Mouse (Mus musculus): ENCODE measurements at regions not wholly inside any gene's neighbourhood (a gene's known extent, or its start where the extent isn't known, plus 50 kb on each side); places are given as distances from the start of the nearest gene placed in this dataset.

DNA sequence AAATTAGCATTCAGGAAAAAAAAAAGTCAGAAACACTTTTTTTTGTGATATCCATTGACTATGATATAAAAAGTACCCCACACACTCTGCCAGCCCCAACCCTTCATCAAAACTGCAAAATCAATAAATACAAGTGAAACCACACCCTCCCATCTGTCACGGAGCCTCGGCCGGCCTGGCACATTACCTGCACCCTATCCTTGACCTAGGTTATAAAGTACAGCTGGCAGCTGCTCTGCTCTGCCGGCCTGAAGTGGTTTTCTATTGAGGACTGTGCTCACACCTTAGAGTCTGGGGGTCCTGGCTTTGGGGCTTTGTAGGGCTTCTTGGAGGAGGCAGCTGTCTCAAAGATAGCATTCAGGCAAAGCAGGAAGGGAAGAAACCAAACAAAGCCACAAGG is 120.6 kb upstream of the Arglu1 start:
- H3K4me3 ChIP-seq (replicated peaks; ENCODE audit: low read length), result no peak overlapping the region
- no peaks in the 10 kb centered on the region for H3K36me3 ChIP-seq (ENCODE audit: insufficient read depth, low read length)
- TF ChIP-seq NANOG (IDR thresholded peaks at IDR 0.05; ENCODE audit: borderline replicate concordance, low read length), result no peak
- no peak for TF ChIP-seq POU5F1 (IDR thresholded peaks at IDR 0.05; ENCODE audit: borderline replicate concordance, low read length)
- no peak for TF ChIP-seq CTCF (conservative IDR thresholded peaks at IDR 0.05; ENCODE audit: low read length)
- H3K4me1 ChIP-seq (replicated peaks; ENCODE audit: low read depth, low read length), result no peaks in the 10 kb centered on the region; the same call in 1 of the 2 replicates
- H3K9me3 ChIP-seq (ENCODE audit: low read length), result peaks cover 16% of the 10 kb centered on the region
- H3K27me3 ChIP-seq (ENCODE audit: insufficient read depth, low read length), result peaks cover 7% of the 10 kb centered on the region

DNA sequence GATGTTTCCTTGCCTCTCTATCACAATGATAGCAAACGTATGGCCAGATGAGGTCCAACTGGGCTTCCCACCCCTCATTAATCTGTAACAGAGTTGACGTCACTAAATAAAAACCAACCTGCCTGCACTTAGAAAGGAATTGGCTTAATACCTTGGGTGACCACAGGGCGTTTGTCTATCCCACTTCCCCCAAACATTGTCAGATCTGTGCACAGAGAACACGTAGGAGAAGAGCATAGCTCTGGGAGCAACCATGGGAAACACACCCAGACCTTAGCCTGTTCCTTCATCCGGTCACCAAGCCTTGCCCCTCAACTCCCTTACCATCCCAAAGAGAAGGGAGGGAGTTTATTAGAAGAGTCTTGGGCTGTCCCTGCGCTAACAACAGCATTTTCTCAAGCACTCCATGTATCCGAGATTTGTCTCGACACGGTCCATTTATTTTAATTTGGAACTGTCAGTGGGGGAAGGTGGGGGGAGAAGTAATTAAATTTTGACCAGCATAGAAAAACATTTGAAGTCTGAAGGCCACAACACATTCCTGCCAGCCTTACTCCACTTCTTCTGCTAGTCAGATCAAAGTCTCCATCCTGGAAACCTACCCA is 119.6 kb upstream of the Arglu1 start:
- TF ChIP-seq NANOG (IDR thresholded peaks at IDR 0.05; ENCODE audit: borderline replicate concordance, low read length), result no peak
- TF ChIP-seq POU5F1 (IDR thresholded peaks at IDR 0.05; ENCODE audit: borderline replicate concordance, low read length), result no peak
- no peak for TF ChIP-seq CTCF (conservative IDR thresholded peaks at IDR 0.05; ENCODE audit: low read length)
- peaks cover 16% of the 10 kb centered on the region for H3K9me3 ChIP-seq (ENCODE audit: low read length)
- H3K36me3 ChIP-seq (ENCODE audit: insufficient read depth, low read length), result no peaks in the 10 kb centered on the region
- H3K4me1 ChIP-seq (replicated peaks; ENCODE audit: low read depth, low read length), result no peaks in the 10 kb centered on the region; the same call in 1 of the 2 replicates
- H3K4me3 ChIP-seq (replicated peaks; ENCODE audit: low read length), result no peak overlapping the region
- H3K27me3 ChIP-seq (ENCODE audit: insufficient read depth, low read length), result peaks cover 7% of the 10 kb centered on the region

DNA sequence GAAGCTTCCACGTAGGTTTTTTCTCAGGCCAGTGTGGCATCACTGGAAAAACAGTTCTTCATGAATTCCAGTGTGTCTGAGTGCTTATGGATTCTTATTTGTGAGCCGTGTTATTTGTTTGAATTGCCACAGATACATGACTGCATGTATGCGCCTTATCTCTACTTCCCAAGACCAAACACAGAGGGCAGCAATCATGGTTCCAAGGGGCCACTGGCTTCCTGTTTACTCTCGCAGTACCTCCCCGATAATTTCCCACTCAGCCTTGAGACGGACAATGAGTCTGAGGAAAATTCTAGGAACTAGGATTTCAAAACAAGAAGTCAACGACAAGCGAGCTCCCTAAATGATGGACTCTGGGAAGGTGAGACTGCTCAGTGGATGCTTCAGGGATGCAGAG is 119.0 kb upstream of the Arglu1 start:
- peaks cover 7% of the 10 kb centered on the region for H3K27me3 ChIP-seq (ENCODE audit: insufficient read depth, low read length)
- TF ChIP-seq CTCF (conservative IDR thresholded peaks at IDR 0.05; ENCODE audit: low read length), result no peak
- no peak for TF ChIP-seq NANOG (IDR thresholded peaks at IDR 0.05; ENCODE audit: borderline replicate concordance, low read length)
- no peak for TF ChIP-seq POU5F1 (IDR thresholded peaks at IDR 0.05; ENCODE audit: borderline replicate concordance, low read length)

DNA sequence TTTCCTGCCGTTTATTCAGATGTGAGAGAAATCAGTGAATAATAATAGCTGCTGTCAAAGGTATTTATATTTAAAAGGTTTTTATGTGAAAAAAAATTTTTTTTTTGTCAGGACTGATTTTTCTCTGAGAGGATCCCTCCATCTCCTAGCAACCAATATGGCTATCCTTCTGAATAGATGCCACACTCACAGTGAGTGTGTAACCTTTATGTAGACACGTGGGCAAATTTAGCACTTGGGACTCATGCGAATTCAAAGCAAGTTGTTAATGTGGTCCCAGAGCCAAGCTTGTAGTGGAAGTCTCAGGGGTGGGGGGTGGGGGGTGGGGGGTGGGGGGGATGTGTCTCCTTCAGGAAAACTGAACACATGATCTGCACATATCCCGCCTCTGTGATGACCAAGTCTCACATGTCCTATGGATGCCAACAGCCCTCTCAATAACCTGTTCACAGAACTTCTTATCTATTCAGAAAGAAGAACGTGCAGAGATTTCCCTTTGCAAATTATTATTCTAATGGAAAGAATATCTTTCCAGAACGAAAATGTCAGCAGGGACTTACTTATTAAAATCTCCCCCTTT is 112.5 kb upstream of the Arglu1 start:
- Histone ChIP-seq H3K27me3 (ENCODE audit: insufficient read depth, low read length) (0 out of 2 replicates have a peak, but pooled peaks cover 2% of the 10 kb centered on the region), H3K36me3 (ENCODE audit: insufficient read depth, low read length) (no peaks in the 10 kb centered on the region)
- TF ChIP-seq CTCF (conservative IDR thresholded peaks at IDR 0.05; ENCODE audit: low read length), result no peak
- TF ChIP-seq POU5F1 (IDR thresholded peaks at IDR 0.05; ENCODE audit: borderline replicate concordance, low read length), result no peak
- no peak for TF ChIP-seq NANOG (IDR thresholded peaks at IDR 0.05; ENCODE audit: borderline replicate concordance, low read length)

More for the DNA sequence above, 119.0 kb upstream of the Arglu1 start:
- no peaks in the 10 kb centered on the region for H3K36me3 ChIP-seq (ENCODE audit: insufficient read depth, low read length)
- H3K4me3 ChIP-seq (replicated peaks; ENCODE audit: low read length), result no peak overlapping the region
- H3K4me1 ChIP-seq (replicated peaks; ENCODE audit: low read depth, low read length), result no peaks in the 10 kb centered on the region; the same call in 1 of the 2 replicates
- H3K9me3 ChIP-seq (ENCODE audit: low read length), result peaks cover 16% of the 10 kb centered on the region

DNA sequence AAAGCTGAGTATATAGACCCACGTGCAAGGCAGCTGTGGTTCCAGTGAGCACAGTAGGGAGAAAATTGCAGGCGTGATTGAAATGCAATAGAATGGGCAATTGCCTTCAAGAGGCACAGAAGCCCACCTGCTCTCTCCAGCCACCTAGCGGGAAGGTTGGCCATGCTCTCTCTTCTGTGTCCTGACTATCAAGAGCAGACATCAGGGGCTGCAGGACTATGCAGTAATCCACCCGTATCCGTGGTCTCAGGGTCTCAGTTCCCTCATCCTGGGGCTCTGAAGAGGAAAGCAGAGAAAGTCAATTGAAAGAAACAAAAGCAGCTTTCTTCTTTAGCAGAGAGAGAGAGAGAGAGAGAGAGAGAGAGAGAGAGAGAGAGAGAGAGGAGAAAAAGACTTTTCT is 112.0 kb upstream of the Arglu1 start:
- TF ChIP-seq CTCF (conservative IDR thresholded peaks at IDR 0.05; ENCODE audit: low read length) (no peak), POU5F1 (IDR thresholded peaks at IDR 0.05; ENCODE audit: borderline replicate concordance, low read length) (no peak), NANOG (IDR thresholded peaks at IDR 0.05; ENCODE audit: borderline replicate concordance, low read length) (no peak)
- H3K9me3 ChIP-seq (ENCODE audit: low read length), result no peaks in the 10 kb centered on the region
- H3K4me1 ChIP-seq (replicated peaks; ENCODE audit: low read depth, low read length), result no peaks in the 10 kb centered on the region
- H3K27me3 ChIP-seq (ENCODE audit: insufficient read depth, low read length), result 0 out of 2 replicates have a peak, but pooled peaks cover 2% of the 10 kb centered on the region
- no peaks in the 10 kb centered on the region for H3K36me3 ChIP-seq (ENCODE audit: insufficient read depth, low read length)
- H3K4me3 ChIP-seq (replicated peaks; ENCODE audit: low read length), result no peak overlapping the region

More for the DNA sequence above, 112.5 kb upstream of the Arglu1 start:
- H3K4me1 ChIP-seq (replicated peaks; ENCODE audit: low read depth, low read length), result no peaks in the 10 kb centered on the region
- H3K4me3 ChIP-seq (replicated peaks; ENCODE audit: low read length), result no peak overlapping the region
- no peaks in the 10 kb centered on the region for H3K9me3 ChIP-seq (ENCODE audit: low read length)

DNA sequence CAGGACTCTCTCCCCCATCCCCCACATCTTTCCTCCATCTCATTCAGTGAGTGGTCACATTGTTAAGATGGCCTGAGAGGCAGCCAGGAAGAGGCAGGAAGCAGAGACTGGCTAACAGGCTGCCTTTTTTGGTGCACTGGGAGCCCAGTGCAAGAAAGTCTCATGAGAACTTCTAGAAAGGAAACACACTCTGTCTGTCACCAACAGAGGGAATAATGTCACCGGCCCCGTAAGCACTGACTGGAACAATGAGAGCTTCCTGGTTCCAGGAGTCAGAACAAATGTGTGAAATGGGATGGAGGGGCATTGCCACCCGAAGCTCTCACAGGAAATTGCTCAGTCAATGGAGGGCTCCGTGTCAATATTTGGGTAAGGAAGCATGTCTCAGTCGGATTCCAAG is 111.3 kb upstream of the Arglu1 start:
- TF ChIP-seq POU5F1 (IDR thresholded peaks at IDR 0.05; ENCODE audit: borderline replicate concordance, low read length) (no peak), CTCF (conservative IDR thresholded peaks at IDR 0.05; ENCODE audit: low read length) (no peak), NANOG (IDR thresholded peaks at IDR 0.05; ENCODE audit: borderline replicate concordance, low read length) (no peak)
- Histone ChIP-seq H3K4me3 (replicated peaks; ENCODE audit: low read length) (no peak overlapping the region), H3K4me1 (replicated peaks; ENCODE audit: low read depth, low read length) (no peaks in the 10 kb centered on the region), H3K27me3 (ENCODE audit: insufficient read depth, low read length) (0 out of 2 replicates have a peak, but pooled peaks cover 2% of the 10 kb centered on the region), H3K9me3 (ENCODE audit: low read length) (no peaks in the 10 kb centered on the region), H3K36me3 (ENCODE audit: insufficient read depth, low read length) (no peaks in the 10 kb centered on the region)

DNA sequence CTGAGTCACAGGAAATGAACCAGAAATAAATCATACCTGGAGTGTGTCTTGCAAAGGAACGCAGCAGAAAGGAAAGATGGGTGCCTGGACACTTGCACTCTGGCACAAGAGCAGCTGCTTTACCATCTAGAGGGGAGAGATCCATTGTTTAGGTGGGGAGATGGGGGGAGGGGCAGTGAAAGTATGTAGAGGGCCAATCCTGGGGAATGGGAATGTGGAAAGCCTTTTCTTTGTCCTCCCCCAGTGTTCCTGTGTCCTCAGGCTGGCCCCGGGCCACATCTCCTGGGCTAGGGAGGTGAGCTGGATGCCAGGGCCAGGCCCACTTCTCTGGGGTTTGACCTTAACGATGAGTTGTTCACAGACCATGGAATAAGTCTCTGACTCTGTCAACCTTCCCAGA is 107.2 kb upstream of the Arglu1 start:
- Histone ChIP-seq H3K36me3 (ENCODE audit: insufficient read depth, low read length) (no peaks in the 10 kb centered on the region), H3K9me3 (ENCODE audit: low read length) (no peaks in the 10 kb centered on the region), H3K4me1 (replicated peaks; ENCODE audit: low read depth, low read length) (no peaks in the 10 kb centered on the region), H3K4me3 (replicated peaks; ENCODE audit: low read length) (no peak overlapping the region), H3K27me3 (ENCODE audit: insufficient read depth, low read length) (0 out of 2 replicates have a peak, but pooled peaks cover 3% of the 10 kb centered on the region)
- no peak for TF ChIP-seq CTCF (conservative IDR thresholded peaks at IDR 0.05; ENCODE audit: low read length)

DNA sequence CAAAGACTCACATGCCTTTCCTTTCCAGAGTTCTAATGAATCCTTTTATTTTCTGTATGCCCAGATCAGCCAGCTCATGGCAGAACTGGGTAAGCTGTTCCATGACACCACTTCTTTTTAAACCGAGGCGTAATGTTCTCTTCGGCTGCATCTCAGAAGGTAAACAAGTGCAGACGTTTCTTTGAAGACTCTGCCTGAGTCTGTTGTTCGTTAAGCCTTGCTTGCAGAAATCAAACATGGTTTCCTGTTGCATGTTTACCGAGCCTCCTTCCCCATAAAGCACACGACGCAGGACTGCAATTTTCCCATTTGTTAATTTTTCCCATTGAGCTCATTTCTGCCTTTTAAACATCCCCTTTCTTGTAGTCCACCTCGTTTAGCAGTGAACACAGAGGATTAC is 106.6 kb upstream of the Arglu1 start:
- no peak overlapping the region for H3K4me3 ChIP-seq (replicated peaks; ENCODE audit: low read length)
- H3K9me3 ChIP-seq (ENCODE audit: low read length), result no peaks in the 10 kb centered on the region
- 0 out of 2 replicates have a peak, but pooled peaks cover 3% of the 10 kb centered on the region for H3K27me3 ChIP-seq (ENCODE audit: insufficient read depth, low read length)
- no peaks in the 10 kb centered on the region for H3K36me3 ChIP-seq (ENCODE audit: insufficient read depth, low read length)
- no peaks in the 10 kb centered on the region for H3K4me1 ChIP-seq (replicated peaks; ENCODE audit: low read depth, low read length)
- TF ChIP-seq NANOG (IDR thresholded peaks at IDR 0.05; ENCODE audit: borderline replicate concordance, low read length), result no peak
- TF ChIP-seq POU5F1 (IDR thresholded peaks at IDR 0.05; ENCODE audit: borderline replicate concordance, low read length), result no peak
- no peak for TF ChIP-seq CTCF (conservative IDR thresholded peaks at IDR 0.05; ENCODE audit: low read length)
